Mouse (Mus musculus): ENCODE results near the gene Gstt3.

- TF ChIP-seq GATA1 (IDR thresholded peaks at IDR 0.05; ENCODE audit: borderline replicate concordance, low read length) (no peak), FLI1 (IDR thresholded peaks at IDR 0.05; ENCODE audit: low read length) (no peak)
Observed at GRCm38 (mm10) chr10:75740866-75741265, 40.3 kb downstream of the Gstt3 start.

Measured in megakaryocyte, embryonic 14.5 days (primary cell).